Mouse (Mus musculus) frontal cortex, postnatal 14 days (tissue): ENCODE results near the gene Btbd35f6.
"Not testable (repeated sequence)": the region's sequence is repeated elsewhere in the genome, so short reads cannot be mapped to it uniquely, and the experiment has no call there.

Experiments used
- DNase-seq, 2 experiments: peaks; one replicate each; pipeline ENCODE4 v3.0.0; 2022; ENCODE audit warnings: low spot score in 2 of 2

The Btbd35f6 gene

DNA sequence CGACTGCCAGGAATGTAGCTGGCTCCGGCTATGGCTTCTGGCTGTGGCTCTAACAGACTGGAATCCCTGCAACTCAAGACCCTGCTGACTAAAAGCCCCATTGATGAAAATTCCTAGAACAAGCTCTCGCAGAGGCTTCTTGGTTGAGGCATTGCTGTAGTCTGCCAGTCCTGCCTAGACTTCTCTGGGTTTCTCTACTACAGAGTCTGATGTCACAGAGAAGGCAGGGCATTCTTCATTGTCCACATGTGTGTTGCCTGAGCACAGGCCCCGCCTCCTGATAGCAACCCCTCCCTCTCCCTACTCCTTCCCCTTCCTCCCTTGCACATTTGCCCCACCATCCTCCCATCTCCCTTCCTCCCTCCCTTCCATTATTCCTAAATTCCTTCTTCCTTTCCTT is at the start of gene Btbd35f6:
TSS of gene Btbd35f6 (minus strand) at position 101 of the 400 bp plus-strand sequence.
- DNase-seq, result not testable (repeated sequence)

DNA sequence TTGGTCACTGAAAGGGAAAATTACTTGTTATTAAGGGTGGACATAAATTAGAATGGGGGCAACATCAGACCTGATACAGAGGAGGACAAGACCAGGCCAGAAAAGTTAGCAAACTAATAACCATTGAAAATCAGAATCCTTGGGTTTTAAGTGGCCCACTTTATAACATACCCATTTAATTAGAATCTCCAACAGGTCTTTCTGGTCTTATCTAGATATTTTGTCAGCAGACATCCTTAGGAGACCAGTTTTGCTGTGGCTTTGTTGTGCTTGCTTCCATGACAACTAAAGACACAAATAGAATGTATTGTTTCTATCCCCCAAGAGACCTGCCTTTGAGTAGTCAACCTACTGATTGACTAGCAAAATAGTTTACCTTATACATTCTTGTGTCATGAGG is 30.4 kb upstream of the Btbd35f6 start, which contains the start of gene Gm21870:
TSS of gene Gm21870 (minus strand) at position 101 of the 400 bp plus-strand sequence.
- not testable (repeated sequence) for DNase-seq

DNA sequence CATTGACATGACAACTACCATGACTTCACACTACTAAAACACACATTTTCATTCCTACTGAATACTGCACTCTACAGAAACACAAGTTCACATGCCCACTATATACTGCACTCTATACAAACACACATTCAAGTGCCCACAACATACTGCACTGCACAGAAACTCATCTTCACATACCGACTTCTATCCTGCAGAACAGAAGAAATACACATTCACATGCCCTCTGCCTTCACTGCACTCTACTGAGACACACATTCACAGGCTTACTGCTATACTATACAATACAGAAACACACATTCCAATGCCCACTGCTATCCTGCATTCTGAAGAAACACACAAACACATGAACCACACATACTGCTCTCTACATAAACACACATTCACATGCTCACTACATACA is 26.1 kb downstream of the Btbd35f6 start:
- not testable (repeated sequence) for DNase-seq

DNA sequence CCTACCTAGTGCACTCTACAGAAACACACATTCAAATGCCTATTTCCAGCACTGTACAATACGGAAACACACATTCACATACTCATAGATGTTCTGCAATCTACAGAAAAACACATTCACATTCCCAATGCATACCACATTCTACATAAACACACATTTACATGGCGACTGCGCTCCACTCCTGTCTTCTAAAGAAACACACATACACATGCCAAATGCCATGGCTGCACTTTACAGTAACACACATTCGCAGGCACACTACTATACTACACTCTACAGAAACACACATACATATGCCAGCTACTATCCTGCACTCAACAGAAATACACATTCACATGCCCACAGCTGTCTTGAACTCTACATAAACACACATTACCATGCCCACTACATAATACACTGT is 28.1 kb downstream of the Btbd35f6 start:
- not testable (repeated sequence) for DNase-seq

DNA sequence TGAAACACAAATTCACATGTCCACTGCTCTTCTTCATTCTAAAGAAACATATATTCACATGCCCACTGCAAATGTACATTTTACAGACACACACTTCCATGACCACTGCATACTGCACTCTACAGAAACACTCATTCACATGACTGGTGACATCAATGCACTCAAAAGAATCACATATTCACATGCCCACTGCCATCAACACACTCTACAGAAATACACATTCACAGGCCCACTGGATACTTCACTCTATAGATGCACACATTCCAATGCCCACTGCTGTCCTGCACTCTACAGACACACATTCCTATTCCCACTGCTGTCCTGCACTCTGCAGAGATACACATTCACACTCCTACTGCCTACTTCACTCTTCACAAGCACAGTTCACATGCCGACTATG is 30.0 kb downstream of the Btbd35f6 start:
- not testable (repeated sequence) for DNase-seq

DNA sequence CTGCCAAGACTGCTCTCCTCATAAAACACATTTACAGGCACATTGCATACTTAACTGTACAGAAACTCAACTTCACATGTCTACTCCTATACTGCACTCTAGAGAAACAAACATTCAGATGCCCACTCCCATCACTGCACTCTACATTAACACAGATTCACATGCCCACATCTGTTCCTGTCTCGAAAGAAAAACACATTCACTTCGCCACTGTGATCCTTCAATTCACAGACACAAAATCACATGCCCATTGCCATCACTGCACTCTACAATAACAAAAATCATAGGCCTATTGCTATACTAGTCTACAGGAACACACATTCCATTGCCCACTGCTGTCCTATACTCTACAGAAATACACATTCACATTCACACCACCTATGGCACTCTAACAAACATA is 30.9 kb downstream of the Btbd35f6 start:
- not testable (repeated sequence) for DNase-seq
